Mouse (Mus musculus) hindbrain, embryonic 13.5 days (tissue): Measurements from ENCODE around the gene Adprm. TPM values are rescaled to one million over a fixed set of nuclear protein-coding genes. Genes with fewer than 3 reads are reported as not detected.

Source experiments
- ATAC-seq: fragments of 200-750 bp; cut with Nextera tagmentation; 2 replicates; pipeline ENCODE4 v1.8.0; 2017; ENCODE audit warnings: moderate TSS enrichment; ENCODE audit not compliant: low FRiP score
- H3K27ac ChIP-seq: fragments of 300-500 bp; sonication (generic); 2 replicates; pipeline ENCODE4 v1.5.1; 2015; ENCODE audit warnings: inconsistent platforms, mild to moderate bottlenecking, moderate library complexity
- H3K27me3 ChIP-seq: fragments of 300-500 bp; sonication (generic); 2 replicates; pipeline ENCODE4 v1.6.1; 2015; ENCODE audit warnings: mild to moderate bottlenecking, inconsistent platforms
- H3K36me3 ChIP-seq: fragments of 300-500 bp; sonication (generic); 2 replicates; pipeline ENCODE4 v1.6.1; 2015; ENCODE audit warnings: mild to moderate bottlenecking, inconsistent platforms
- H3K4me1 ChIP-seq: fragments of 300-500 bp; sonication (generic); replicated peaks from 2 replicates; pipeline ENCODE4 v1.6.1; 2015; ENCODE audit warnings: inconsistent platforms
- H3K4me2 ChIP-seq: fragments of 300-500 bp; sonication (generic); 2 replicates; pipeline ENCODE4 v1.6.1; 2015; ENCODE audit warnings: inconsistent platforms, mild to moderate bottlenecking, moderate library complexity
- H3K4me3 ChIP-seq: fragments of 300-500 bp; sonication (generic); 2 replicates; pipeline ENCODE4 v1.5.1; 2015; ENCODE audit warnings: mild to moderate bottlenecking, inconsistent platforms
- H3K9ac ChIP-seq: fragments of 300-500 bp; sonication (generic); 2 replicates; pipeline ENCODE4 v1.6.1; 2015; ENCODE audit warnings: mild to moderate bottlenecking, inconsistent platforms
- H3K9me3 ChIP-seq: fragments of 300-500 bp; sonication (generic); 2 replicates; pipeline ENCODE4 v1.6.1; 2016; ENCODE audit warnings: inconsistent platforms
- WGBS: fragments of 180-500 bp; shearing (Covaris S2); methylation state at CpG from one replicate; pipeline ENCODE4 v1.1.7; 2015; 5-methylcytosine and 5-hydroxymethylcytosine counted together
- polyA plus RNA-seq: library from polyadenylated mRNA; unstranded; fragments of >200 nt; fragmentation: Nextera tagmentation; extraction: Ambion mirVana; gene quantifications from 2 replicates; pipeline ENCODE4 v1.2.1, GENCODE M21; 2015

The Adprm gene
- polyA plus RNA-seq, 1 experiment from 2014 or later, result 34.5 TPM

DNA sequence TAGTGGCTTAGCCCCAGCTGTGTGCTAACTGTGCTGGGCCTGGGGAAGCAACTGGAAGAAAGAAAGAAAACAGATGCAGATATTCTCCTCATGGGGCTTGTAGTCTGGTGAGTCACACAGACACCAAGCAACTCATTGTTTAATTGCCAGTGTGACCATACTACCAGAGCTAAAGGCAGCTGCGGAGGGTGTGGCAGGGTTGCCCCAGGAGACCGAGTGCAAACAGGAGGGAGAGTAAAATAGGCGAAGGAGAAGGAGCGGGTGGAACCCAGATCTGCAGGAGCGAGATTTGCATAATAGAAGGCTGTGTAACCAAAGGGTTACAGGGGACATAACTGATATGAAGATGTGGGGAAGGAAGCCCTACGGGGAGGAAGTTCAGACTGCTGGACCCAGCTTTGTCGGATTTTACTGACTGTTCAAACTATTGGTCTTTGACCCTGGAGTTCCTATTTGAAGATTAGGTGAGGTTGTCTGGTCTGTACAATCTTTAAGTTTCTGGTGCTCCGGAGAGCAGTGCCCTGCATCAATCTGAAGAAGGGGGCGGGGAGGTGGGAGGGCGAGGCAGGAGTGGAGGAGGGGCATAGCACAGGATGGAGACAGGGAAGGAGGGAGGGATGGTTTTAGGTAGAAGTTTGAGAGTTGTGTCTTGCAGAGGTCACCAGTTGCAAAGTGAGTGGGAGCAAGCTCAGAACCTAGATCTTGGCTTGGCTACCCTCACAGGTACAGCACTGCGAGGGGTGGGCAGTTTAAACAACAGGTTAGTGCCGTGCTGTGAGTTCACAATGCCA lies 34.4 kb downstream of the Adprm start:
- Histone ChIP-seq H3K4me1 (peaks cover 19% of the 10 kb centered on the region), H3K9me3 (no peaks in the 10 kb centered on the region), H3K4me2 (0 out of 2 replicates have a peak overlapping the region, but pooled peaks have one; percentile 4), H3K27ac (no peak overlapping the region), H3K4me3 (no peak overlapping the region), H3K27me3 (peaks cover 7% of the 10 kb centered on the region; the same call in 1 of the 2 replicates), H3K36me3 (no peaks in the 10 kb centered on the region), H3K9ac (peak overlapping the region; percentile 21; the same call in 1 of the 2 replicates)
- 3% methylated on average over 12 of the region's 12 CpGs for WGBS
- ATAC-seq, result no peak

DNA sequence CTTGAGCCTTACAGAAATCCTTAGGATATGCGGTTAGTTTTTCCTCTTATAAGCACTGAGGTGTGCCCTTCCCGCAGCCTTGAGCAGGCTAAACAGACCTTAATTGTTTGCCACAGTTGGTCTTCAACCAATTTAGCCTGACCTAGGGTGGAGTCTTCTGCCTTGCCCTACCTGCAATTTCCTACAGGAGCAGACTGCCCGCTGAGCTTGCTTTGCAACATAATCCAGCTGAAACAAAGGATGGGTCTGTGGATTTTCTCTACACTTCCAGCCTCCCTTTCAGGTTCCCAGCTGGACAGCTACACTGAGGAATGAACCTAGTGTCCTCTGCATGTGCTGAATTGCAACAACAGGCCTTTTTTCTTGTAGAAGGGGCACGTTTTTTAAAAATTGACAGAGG lies 40.8 kb downstream of the Adprm start:
- WGBS, result 18% methylated on average over 4 of the region's 4 CpGs
- H3K9ac ChIP-seq, result no peak overlapping the region
- no peak for ATAC-seq
- H3K27ac ChIP-seq, result no peak overlapping the region
- H3K4me1 ChIP-seq, result peaks cover 32% of the 10 kb centered on the region
- no peak overlapping the region for H3K4me2 ChIP-seq
- H3K27me3 ChIP-seq, result no peaks in the 10 kb centered on the region
- H3K9me3 ChIP-seq, result no peaks in the 10 kb centered on the region
- no peak overlapping the region for H3K4me3 ChIP-seq
- no peaks in the 10 kb centered on the region for H3K36me3 ChIP-seq

DNA sequence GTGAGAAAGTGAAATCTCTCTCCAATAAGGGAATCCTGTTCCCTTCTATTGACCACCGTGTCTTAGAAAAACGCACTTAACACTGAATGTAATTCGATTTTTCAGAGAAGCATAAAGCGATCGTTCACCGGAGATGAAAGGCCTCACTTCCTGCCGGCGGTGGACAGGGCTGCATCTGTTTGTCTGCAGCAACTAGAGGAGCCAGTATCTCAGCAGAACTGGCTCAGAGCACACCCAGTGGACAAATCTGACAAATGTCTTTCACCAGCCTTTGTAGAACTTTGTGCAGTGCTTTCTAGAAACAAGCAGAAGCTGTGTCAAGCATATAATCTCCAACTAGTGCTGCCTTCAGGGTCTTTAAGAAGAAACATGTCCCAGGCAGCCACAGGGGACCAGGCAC lies 42.0 kb downstream of the Adprm start:
- ATAC-seq, result peak; percentile 62; the same call in 1 of the 2 replicates
- Histone ChIP-seq H3K4me1 (peaks cover 32% of the 10 kb centered on the region), H3K27ac (no peak overlapping the region), H3K4me2 (no peak overlapping the region), H3K27me3 (no peaks in the 10 kb centered on the region), H3K4me3 (no peak overlapping the region), H3K9ac (no peak overlapping the region), H3K36me3 (no peaks in the 10 kb centered on the region), H3K9me3 (no peaks in the 10 kb centered on the region)
- WGBS, result 9% methylated on average over 8 of the region's 8 CpGs

DNA sequence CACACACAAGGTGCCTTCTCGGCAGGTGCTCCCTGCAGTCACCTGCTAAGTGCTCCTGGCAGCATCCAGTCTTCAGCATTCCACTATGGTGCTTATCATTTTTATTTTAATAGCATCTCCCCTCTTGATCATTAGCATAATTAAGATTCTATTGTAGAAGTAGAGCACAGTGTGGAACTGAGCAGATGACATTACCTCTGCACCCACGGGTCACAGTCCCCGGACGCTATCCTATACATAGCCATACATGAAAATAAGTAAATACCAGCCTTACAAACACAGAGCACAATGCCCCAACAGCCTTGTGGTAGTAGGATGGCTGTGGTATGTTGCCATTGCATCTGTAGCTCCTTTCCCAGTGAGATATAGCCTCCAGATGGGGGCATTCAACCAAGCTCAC lies 43.9 kb downstream of the Adprm start:
- WGBS, result 70% methylated on average over 4 of the region's 4 CpGs
- Histone ChIP-seq H3K4me3 (no peak overlapping the region), H3K4me2 (no peak overlapping the region), H3K36me3 (no peaks in the 10 kb centered on the region), H3K27ac (peak overlapping the region; percentile 70), H3K9ac (no peak overlapping the region), H3K4me1 (peaks cover 32% of the 10 kb centered on the region), H3K27me3 (no peaks in the 10 kb centered on the region), H3K9me3 (no peaks in the 10 kb centered on the region)
- 0 out of 2 replicates have a peak, but pooled peaks have one; percentile 34 for ATAC-seq

DNA sequence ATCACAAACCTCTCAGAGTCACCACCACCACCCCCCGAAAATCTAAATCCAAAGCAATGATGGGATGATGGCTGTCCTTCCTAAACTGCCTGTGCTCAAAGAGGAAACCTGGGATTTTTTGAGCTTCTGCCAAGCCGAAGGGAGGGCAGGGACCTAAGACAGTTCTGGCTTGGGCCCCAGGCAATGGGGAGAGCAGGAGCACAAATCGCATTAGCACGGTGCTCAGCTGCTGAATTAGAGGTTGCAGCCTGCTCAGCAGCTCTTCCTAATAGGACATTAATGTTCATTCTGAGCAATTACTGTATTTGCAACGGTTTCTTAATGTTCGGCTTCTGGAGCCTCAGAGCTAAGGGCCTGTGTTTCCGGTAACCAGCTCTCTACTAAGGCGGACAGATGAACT lies 44.4 kb downstream of the Adprm start:
- no peaks in the 10 kb centered on the region for H3K9me3 ChIP-seq
- no peak overlapping the region for H3K9ac ChIP-seq
- H3K27ac ChIP-seq, result peak overlapping the region; percentile 70
- no peak overlapping the region for H3K4me3 ChIP-seq
- WGBS, result 56% methylated on average over 8 of the region's 8 CpGs
- H3K27me3 ChIP-seq, result no peaks in the 10 kb centered on the region
- peak; percentile 47 for ATAC-seq
- H3K36me3 ChIP-seq, result no peaks in the 10 kb centered on the region
- H3K4me1 ChIP-seq, result peaks cover 32% of the 10 kb centered on the region
- H3K4me2 ChIP-seq, result no peak overlapping the region

DNA sequence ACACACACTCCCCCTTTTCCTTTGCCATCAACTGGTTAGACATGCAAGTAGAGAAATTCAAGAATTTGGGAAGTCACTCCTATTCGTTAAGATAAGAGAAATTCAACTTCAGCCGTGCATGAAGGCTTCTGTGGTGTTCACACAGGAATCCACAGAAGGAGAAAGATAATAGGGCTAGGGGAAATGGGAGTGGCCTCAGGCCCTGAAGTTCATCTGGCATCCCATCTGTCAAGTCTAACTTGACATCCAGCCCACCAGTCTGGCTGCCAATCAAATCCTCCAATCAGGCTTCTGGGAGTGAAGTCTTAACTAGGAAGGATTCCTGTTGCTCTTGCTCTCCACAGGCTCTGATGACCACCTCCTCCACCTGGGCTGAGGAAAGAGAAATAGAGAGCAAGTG lies 49.5 kb downstream of the Adprm start:
- Histone ChIP-seq H3K36me3 (no peaks in the 10 kb centered on the region), H3K27ac (no peak overlapping the region), H3K4me2 (no peak overlapping the region), H3K9ac (no peak overlapping the region), H3K9me3 (no peaks in the 10 kb centered on the region), H3K4me3 (no peak overlapping the region), H3K4me1 (peaks cover 37% of the 10 kb centered on the region), H3K27me3 (no peaks in the 10 kb centered on the region)
- ATAC-seq, result no peak
- 51% methylated on average over 2 of the region's 2 CpGs for WGBS

DNA sequence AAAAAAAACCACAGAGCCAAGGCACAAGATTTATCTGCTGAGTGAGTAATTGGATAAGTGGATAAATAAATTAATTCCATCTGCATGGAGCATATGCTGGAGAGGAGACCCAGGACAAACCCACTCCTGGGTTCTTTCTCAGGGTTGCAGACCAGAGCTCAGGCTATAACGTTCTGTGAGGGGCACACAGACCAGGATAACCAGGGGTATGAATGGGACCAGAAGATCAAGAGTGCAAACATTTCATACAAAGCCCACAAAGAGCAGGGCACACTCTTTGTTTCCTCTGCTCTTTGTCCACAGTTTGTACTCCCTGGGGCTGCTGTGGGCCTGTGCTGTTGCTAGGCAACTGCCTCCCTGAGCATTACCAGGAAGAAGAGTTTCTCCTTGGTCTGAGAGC lies 50.7 kb downstream of the Adprm start:
- Histone ChIP-seq H3K27ac (peak overlapping the region; percentile 66), H3K27me3 (0 out of 2 replicates have a peak, but pooled peaks cover 5% of the 10 kb centered on the region), H3K9ac (no peak overlapping the region), H3K4me2 (no peak overlapping the region), H3K4me3 (no peak overlapping the region), H3K4me1 (peaks cover 29% of the 10 kb centered on the region), H3K36me3 (no peaks in the 10 kb centered on the region), H3K9me3 (no peaks in the 10 kb centered on the region)
- peak; percentile 61; the same call in 1 of the 2 replicates for ATAC-seq
- 8% methylated on average over 1 of the region's 1 CpGs for whole genome bisulfite sequencing

DNA sequence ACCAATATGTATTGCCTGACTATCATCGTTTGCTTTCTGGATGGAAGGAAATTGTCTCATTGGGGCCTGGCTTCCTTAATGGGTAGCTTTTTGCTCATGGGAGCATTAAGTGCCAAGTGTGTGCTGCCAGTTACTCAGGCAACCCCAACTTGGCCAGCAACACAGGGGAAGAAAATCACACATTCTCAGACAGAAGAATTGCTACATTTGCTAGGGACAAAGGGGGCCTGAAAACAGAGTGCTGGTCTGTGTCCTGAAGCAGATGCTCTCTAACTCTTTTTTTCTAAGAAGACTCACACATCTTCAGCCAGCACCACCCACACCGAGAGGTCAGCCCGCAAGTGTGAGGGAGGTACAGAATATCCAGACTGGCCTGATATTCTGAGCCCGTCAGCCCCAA lies 51.7 kb downstream of the Adprm start:
- no peaks in the 10 kb centered on the region for H3K36me3 ChIP-seq

DNA sequence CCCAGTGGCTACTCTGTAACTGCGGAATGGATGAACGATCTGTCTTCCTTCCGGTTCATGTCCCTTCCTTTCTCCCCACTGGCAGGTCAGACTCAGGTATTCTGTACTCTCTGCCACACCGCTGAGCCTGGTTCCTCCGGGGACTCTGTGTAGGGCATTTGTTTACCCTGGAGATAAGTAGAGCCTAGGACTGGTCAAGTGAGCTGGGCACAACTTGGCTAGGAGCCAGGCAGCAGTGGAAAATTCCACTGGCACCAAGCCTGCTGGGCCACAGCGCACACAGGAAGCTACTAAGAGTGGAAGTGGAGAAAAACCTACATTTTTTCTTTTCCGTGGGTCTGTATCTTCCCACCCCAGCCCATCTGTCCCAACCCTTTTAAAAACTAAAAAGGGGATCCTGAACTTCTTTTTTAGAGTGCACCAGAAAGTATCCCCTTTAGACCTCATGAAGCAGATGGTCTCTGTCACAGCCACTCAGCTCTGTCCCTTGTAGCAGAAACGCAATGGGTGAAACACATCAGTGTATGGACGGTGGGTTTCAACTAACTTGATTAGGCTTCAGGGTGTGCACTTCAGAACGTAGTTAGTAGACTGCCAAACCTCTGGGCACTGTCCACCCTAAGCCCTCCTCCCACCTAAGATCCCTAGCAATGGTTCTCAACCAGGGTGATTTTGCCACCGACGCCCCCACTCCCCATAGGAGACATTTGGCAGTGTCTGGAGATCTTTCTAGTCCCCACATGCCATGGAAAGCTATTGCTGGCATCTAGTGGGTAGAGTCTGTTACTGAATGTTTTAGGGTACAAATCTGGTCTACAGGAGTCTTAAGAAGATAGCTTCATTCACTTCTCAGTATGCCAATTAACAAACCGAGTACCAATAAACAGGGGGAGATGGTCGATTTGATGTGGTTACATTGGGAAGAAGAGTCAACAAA lies 53.7 kb downstream of the Adprm start:
- ATAC-seq, result no peak
- Histone ChIP-seq H3K36me3 (no peaks in the 10 kb centered on the region), H3K9ac (no peak overlapping the region), H3K27me3 (0 out of 2 replicates have a peak, but pooled peaks cover 5% of the 10 kb centered on the region), H3K4me2 (no peak overlapping the region), H3K9me3 (no peaks in the 10 kb centered on the region), H3K4me1 (peaks cover 29% of the 10 kb centered on the region), H3K27ac (no peak overlapping the region), H3K4me3 (no peak overlapping the region)
- WGBS, result 76% methylated on average over 14 of the region's 14 CpGs

More for the DNA sequence above, 51.7 kb downstream of the Adprm start:
- H3K27me3 ChIP-seq, result 0 out of 2 replicates have a peak, but pooled peaks cover 5% of the 10 kb centered on the region
- peak overlapping the region; percentile 68 for H3K27ac ChIP-seq
- H3K9me3 ChIP-seq, result no peaks in the 10 kb centered on the region
- no peak overlapping the region for H3K4me2 ChIP-seq
- peaks cover 29% of the 10 kb centered on the region for H3K4me1 ChIP-seq
- H3K4me3 ChIP-seq, result no peak overlapping the region
- WGBS, result 62% methylated on average over 4 of the region's 4 CpGs
- no peak overlapping the region for H3K9ac ChIP-seq
- peak; percentile 37; the same call in 1 of the 2 replicates for ATAC-seq

DNA sequence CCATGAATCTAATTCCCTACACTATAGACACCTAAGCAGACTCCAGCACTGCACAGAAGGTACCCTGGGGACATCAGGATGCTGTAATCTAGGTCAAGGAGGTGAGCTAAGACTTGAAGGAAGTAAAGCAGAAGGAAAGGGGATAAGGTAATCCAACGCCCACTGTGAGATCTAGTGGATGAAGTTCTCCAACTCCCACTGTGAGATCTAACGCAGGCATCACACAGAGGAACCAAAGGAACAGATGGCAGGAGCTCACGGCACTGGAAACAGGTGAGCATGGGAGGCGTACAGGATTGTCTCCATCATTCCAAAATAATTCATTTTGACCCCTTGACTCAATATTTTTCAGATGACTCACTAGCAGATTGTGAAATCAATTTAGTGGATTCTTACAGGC lies 55.9 kb downstream of the Adprm start:
- Histone ChIP-seq H3K27ac (no peak overlapping the region), H3K9me3 (no peaks in the 10 kb centered on the region), H3K4me1 (peaks cover 18% of the 10 kb centered on the region), H3K9ac (no peak overlapping the region), H3K4me2 (no peak overlapping the region), H3K27me3 (0 out of 2 replicates have a peak, but pooled peaks cover 5% of the 10 kb centered on the region), H3K36me3 (no peaks in the 10 kb centered on the region), H3K4me3 (no peak overlapping the region)
- no peak for ATAC-seq
- WGBS, result 84% methylated on average over 4 of the region's 4 CpGs

DNA sequence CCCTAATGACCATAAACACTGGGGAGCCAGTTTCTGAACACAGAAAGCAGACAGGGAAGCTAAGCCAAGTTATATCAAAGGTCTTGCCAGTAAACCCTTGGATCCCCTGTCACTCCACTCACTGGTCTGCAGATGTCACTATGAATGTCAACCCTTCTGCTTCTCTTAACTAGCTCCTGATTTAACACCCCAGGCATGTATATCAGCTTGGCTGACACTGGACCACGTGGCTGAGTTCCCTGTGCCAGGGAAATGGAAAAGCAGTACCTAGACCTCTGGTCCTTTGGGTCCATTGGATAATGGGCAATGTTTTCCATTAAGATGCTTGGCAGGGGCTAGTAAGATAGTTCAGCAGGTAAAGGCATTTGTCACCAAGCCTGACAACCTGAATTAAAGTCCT lies 58.7 kb downstream of the Adprm start:
- Histone ChIP-seq H3K27me3 (0 out of 2 replicates have a peak, but pooled peaks cover 5% of the 10 kb centered on the region), H3K36me3 (no peaks in the 10 kb centered on the region), H3K4me1 (0 out of 2 replicates have a peak, but pooled peaks cover 5% of the 10 kb centered on the region), H3K9me3 (no peaks in the 10 kb centered on the region), H3K4me2 (no peak overlapping the region), H3K4me3 (no peak overlapping the region), H3K9ac (no peak overlapping the region), H3K27ac (no peak overlapping the region)
- ATAC-seq, result no peak
- WGBS, result 39% methylated on average over 1 of the region's 1 CpGs

DNA sequence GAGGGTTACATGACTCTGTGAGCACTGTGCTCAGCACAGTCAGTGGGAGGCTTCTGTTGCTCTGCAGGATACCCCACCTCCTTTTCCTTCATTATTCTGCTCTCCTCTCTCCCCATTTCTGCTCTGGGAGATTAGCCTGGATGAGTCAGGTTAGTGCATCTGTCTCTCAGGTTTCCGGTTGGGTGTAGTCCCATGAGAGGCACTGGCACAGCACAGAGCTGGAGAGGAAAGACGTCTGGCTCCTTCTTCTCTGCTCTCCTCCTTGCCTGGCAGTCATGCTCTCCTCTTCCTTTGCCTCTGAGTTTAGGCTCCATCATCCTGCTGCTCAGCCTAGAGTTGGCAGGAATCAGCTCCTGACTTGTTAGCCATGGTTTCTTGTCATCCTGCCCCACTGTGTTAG lies 60.2 kb downstream of the Adprm start:
- 79% methylated on average over 2 of the region's 2 CpGs for WGBS
- Histone ChIP-seq H3K36me3 (no peaks in the 10 kb centered on the region), H3K4me2 (no peak overlapping the region), H3K9ac (no peak overlapping the region), H3K27me3 (0 out of 2 replicates have a peak, but pooled peaks cover 1% of the 10 kb centered on the region), H3K27ac (no peak overlapping the region), H3K4me3 (no peak overlapping the region), H3K9me3 (no peaks in the 10 kb centered on the region), H3K4me1 (no peaks in the 10 kb centered on the region)
- ATAC-seq, result no peak
